27 mouse cellular contexts compared by ENCODE assay signal in genomic region chr2:155814829-155815228, GRCm38 (mm10). TPM values are rescaled to one million over a fixed set of nuclear protein-coding genes. Genes with fewer than 3 reads are reported as not detected.
DNase-seq lines count a peak whose midpoint lies in the region; ATAC-seq and TF ChIP-seq lines count a peak whose summit lies in the region.
"Had no signal": no experiment of that assay in that cellular context is flagged by ENCODE, and none has a peak within 500 bp of the region (broad histone marks: within the 10 kb centered on the region; RNA-seq: fewer than 3 reads in every experiment).

No protein-coding gene starts in this region.

- H3K27me3 ChIP-seq in stomach, postnatal 0 days (ENCODE audit: control insufficient read depth, insufficient read depth, low read length): no peaks in the 10 kb centered on the region
- H3K27me3 ChIP-seq: embryonic facial prominence, embryonic 12.5 days; heart, embryonic 15.5 days; midbrain, embryonic 12.5 days; neural tube, embryonic 12.5 days had no signal

- TF ChIP-seq CTCF in stomach, postnatal 0 days (IDR thresholded peaks at IDR 0.05; ENCODE audit: low read depth): no peak

- no peaks in the 10 kb centered on the region for H3K36me3 ChIP-seq in stomach, postnatal 0 days (ENCODE audit: control insufficient read depth, insufficient read depth, low read length)
- H3K36me3 ChIP-seq: heart, embryonic 15.5 days had no signal

- no peak overlapping the region for H3K4me3 ChIP-seq in stomach, postnatal 0 days (ENCODE audit: low read depth, low read length)
- H3K4me3 ChIP-seq: embryonic facial prominence, embryonic 12.5 days; heart, embryonic 15.5 days; midbrain, embryonic 12.5 days; neural tube, embryonic 12.5 days had no signal

- no peak overlapping the region for H3K4me2 ChIP-seq in stomach, postnatal 0 days (replicated peaks; ENCODE audit: low read depth)
- H3K4me2 ChIP-seq: embryonic facial prominence, embryonic 12.5 days; heart, embryonic 15.5 days; liver, embryonic 11.5 days; midbrain, embryonic 12.5 days; neural tube, embryonic 12.5 days had no signal

- H3K9me3 ChIP-seq in stomach, postnatal 0 days (ENCODE audit: control insufficient read depth, low read length): no peaks in the 10 kb centered on the region
- H3K9me3 ChIP-seq: embryonic facial prominence, embryonic 12.5 days; heart, embryonic 15.5 days; midbrain, embryonic 12.5 days; neural tube, embryonic 12.5 days had no signal

- intact Hi-C loops in heart, postnatal 25 days (cut with DNase I): loop anchor here (5.0 kb wide), 1 partner anchor 118 kb away; no protein-coding TSS in a partner anchor

- no peak for ATAC-seq in stomach, postnatal 0 days (ENCODE audit: low FRiP score, low TSS enrichment)
- ATAC-seq: forebrain, embryonic 14.5 days had no signal

- H3K9ac ChIP-seq in stomach, postnatal 0 days (ENCODE audit: low read length): no peak overlapping the region
- H3K9ac ChIP-seq: embryonic facial prominence, embryonic 12.5 days; heart, embryonic 15.5 days; midbrain, embryonic 12.5 days; neural tube, embryonic 12.5 days had no signal

- DNase-seq in cerebellum, adult 8-10 months: peak; percentile 25
- DNase-seq in cerebellum, adult 11 months: no peak
- DNase-seq in right cerebral cortex, postnatal 10 days (ENCODE audit: low spot score in 2 of 2): peak; percentile 56 to 78
- DNase-seq in right cerebral cortex, postnatal 14 days: no peak
- DNase-seq in cerebellum, adult 9-11 months: peak; percentile 48
- peak; percentile 55 for DNase-seq in stomach, postnatal 0 days (ENCODE audit: low spot score)
- no peak for DNase-seq in lung, postnatal 36 days
- DNase-seq in heart, postnatal 25 days (ENCODE audit: low spot score): no peak
- DNase-seq: adrenal gland, postnatal 14 days; B cell, adult 2 months; gastrocnemius, postnatal 14 days; kidney, adult 11 months; kidney, postnatal 25 days; lung, adult 2 months; spleen, adult 18-20 months; thymus, adult 18-20 months had no signal

- no peak for TF ChIP-seq EP300 in stomach, postnatal 0 days (optimal IDR thresholded peaks at IDR 0.05)

- no peak overlapping the region for H3K27ac ChIP-seq in stomach, postnatal 0 days (replicated peaks)
- H3K27ac ChIP-seq: embryonic facial prominence, embryonic 12.5 days; heart, embryonic 15.5 days; macrophage; midbrain, embryonic 12.5 days; neural tube, embryonic 12.5 days had no signal

- 23% methylated on average over 5 of the region's 5 CpGs for WGBS in stomach, postnatal 0 days

- peaks cover 3% of the 10 kb centered on the region; the same call in 1 of the 2 replicates for H3K4me1 ChIP-seq in stomach, postnatal 0 days (replicated peaks; ENCODE audit: control insufficient read depth, insufficient read depth)

RNA-seq across cellular contexts. Expression of gene BC029722, which starts 4.4 kb away (rescaled TPM):
- polyA plus RNA-seq in stomach, postnatal 0 days (2015; fragmentation: Nextera tagmentation; extraction: Ambion mirVana): 26.8 and 29.8 TPM in 2 replicates
- total RNA-seq in heart, postnatal 25 days (2021): 10 to 100 TPM; 24.8 to 25.7 TPM

RNA-seq across cellular contexts. Expression of gene Eif6, which starts 11.9 kb away (rescaled TPM):
- 310 and 318 TPM in 2 replicates for polyA plus RNA-seq in stomach, postnatal 0 days (2015; fragmentation: Nextera tagmentation; extraction: Ambion mirVana)
- total RNA-seq in heart, postnatal 25 days (2021): 10 to 100 TPM; 51.1 to 52.0 TPM

RNA-seq across cellular contexts. Expression of gene Fam83c, which starts 19.8 kb away (rescaled TPM):
- polyA plus RNA-seq in stomach, postnatal 0 days (2015; fragmentation: Nextera tagmentation; extraction: Ambion mirVana): 2.7 and 4.4 TPM in 2 replicates
- total RNA-seq in heart, postnatal 25 days (2021): not detected
- total RNA-seq: adrenal gland, postnatal 14 days; gastrocnemius, postnatal 14 days; heart, adult 8-10 months; hematopoietic stem cell, adult 5-6 weeks; left cerebral cortex, adult 8-10 months had no signal
- polyA plus RNA-seq: macrophage had no signal

RNA-seq across cellular contexts. Expression of gene Mmp24, which starts 39.7 kb away (rescaled TPM):
- 0.21 and 0.23 TPM in 2 replicates for polyA plus RNA-seq in stomach, postnatal 0 days (2015; fragmentation: Nextera tagmentation; extraction: Ambion mirVana)
- total RNA-seq in heart, postnatal 25 days (2021): under 1 TPM in 1 of 2 experiments, not detected in 1; 0.08 TPM
- total RNA-seq: heart, adult 8-10 months had no signal
- polyA plus RNA-seq: limb, embryonic 11.5 days; liver, embryonic 11.5 days had no signal

Comparison
In these comparisons a context has a peak if more than half of its experiments do, and no peak if none do; other contexts are left out.
1. DNase-seq: peak in cerebellum, adult 8-10 months (single experiment), right cerebral cortex, postnatal 10 days (2 of 2), cerebellum, adult 9-11 months (single experiment) and stomach, postnatal 0 days (single experiment); none in cerebellum, adult 11 months (single experiment), right cerebral cortex, postnatal 14 days (single experiment), lung, postnatal 36 days (single experiment) and heart, postnatal 25 days (single experiment).